Mouse (Mus musculus): ENCODE results near the gene Drc7.
"Not testable (repeated sequence)": the region's sequence is repeated elsewhere in the genome, so short reads cannot be mapped to it uniquely, and the experiment has no call there.

The Drc7 gene

DNA sequence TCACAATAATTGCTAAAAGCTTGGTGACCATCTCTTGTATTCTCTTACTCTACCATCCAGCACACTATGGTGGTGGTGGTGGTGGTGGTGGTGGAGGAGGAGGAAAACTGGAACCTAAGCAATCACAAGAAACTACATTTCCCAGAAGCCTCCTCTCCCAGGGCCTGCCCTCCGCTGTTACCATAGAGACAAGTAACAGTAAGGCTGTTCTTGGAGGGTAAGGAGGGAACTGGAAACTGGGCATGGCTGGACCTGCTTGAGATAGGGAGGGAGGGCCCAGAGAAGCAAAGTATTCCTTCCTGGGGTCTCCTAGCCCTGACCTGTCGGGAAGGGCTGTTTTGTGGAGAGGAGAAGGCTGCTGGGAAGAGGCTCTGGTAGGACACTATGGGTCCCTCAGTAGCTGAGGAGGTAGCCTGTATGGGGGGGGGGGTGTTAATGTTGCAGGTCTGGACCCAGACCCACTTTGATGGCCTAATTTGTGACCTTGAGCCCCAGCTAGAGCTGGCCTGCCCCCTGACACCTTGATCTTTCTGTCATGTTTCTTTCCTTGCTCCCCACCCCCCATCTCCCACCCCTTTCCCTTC lies at the start of gene Drc7:
TSS of gene Drc7 (plus strand) at position 177 of the 584 bp plus-strand sequence.
- in situ Hi-C loops (cut with MboI, MseI): no loop called here

DNA sequence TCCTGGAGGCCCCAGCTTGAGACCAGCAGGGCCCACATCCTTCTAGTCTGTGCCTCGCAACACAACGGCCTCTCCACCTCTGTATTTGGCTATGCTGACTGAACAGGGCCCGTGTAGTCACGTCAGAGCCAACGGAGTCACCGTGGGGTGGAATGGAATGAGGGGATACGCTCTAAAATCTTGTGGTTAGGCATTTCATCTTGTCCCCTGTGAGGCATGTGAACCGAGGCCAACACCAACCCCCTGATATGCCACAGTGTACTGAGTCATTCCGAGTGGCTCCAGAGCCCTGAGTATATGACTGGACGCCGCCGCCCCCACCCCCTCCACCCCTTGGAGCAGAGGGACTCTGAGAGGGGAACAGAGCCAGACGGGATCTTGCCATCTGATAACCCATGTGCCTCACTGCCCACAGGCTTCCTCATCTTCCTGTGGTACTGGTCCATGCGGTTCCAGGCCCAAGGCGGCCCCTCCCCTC lies 42.4 kb upstream of the Drc7 start:
- in situ Hi-C loops (cut with MboI, MseI): no loop called here

DNA sequence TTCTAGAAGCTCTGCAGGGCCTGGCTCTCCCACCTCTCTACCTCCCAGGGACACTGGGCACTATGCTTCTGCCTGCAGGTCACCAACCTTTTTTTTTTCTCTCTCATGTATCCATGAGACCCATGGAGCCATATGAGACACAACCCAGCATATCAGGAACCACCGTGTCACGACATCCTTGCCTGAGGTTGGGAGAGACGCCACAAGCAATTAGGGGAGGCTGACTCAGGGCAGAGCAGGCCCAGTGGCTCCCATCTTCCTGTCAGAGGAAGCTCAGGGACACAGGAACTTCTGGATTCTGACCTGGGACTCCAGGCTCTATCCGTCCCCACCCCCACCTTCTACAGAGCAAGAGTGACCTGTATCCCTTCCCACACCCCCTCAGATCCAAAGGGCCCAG lies 39.0 kb upstream of the Drc7 start:
- in situ Hi-C loops (cut with MboI, MseI): no loop called here

DNA sequence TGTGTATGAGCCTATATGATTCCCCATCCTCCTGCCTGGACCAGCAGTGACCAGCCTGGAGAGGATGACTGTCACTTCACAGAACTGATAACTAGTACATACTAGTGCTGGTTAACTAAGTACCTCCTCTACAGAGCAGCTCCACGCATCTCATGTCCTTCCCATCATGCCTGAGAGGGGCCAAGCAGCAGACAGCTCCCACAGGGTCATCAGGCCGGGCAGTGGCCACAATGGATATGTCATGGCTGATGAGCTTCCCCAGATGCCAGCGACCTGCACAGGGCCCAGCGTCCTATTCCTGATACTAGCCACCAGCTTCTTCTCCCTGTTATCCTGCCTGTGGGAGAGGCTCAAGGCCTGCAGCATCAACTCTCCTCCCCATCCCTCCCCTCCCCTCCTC lies 38.2 kb upstream of the Drc7 start:
- in situ Hi-C loops (cut with MboI, MseI): no loop called here

DNA sequence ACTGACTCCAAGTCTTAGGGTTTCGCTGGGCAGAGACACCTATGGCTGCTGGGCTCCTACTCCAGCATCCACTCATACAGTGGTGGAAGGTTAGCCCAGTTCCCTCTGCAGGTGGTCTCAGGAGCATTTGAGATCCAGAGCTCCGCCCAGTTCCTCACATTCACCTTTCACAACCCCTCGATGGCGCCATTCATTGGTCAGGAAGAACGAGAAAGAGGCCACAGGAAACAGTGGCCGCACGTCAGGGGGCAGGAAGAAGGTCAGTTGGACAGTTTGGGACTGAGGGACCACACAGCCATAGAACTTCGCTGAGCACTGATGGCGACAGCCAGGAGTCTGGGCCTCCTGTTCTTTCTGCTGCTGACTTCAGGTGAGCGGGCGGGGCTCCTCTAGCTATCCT lies 37.5 kb upstream of the Drc7 start, which contains the start of gene Adgrg3:
TSS of gene Adgrg3 (plus strand) at position 242 of the 400 bp plus-strand sequence.
- in situ Hi-C loops (cut with MboI, MseI): no loop called here

DNA sequence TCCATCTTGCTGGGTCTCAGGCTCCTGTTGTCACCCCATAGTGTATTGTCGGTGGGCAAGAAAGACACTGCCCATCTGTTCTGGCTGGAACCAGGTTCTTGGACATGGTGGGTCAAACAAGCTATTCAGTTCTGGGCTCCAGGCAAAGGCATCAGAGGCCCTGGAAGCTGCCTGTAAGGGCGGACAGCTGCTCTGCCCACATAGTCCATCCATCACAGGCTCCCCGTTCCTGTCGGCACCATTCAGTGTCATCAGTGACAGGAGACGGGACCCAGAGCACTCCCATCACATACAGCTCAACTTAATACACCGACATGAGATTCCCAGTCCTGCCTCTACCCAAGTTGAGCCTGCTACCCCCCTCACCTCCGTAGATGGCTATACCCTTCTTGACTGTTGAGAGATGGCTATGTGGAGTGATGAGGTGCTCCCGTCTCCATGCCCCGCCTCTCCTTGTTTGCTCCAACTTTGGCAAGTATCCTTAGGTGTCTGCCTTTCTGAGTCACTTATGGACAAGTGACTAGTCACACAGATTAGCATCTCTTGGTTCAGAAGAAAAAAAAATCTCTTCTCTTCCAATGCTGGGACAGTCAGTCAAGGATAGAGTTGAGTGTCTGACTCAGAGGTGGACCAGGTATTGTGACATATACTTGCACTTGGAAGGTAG lies 36.8 kb upstream of the Drc7 start:
- in situ Hi-C loops (cut with MboI, MseI): no loop called here

DNA sequence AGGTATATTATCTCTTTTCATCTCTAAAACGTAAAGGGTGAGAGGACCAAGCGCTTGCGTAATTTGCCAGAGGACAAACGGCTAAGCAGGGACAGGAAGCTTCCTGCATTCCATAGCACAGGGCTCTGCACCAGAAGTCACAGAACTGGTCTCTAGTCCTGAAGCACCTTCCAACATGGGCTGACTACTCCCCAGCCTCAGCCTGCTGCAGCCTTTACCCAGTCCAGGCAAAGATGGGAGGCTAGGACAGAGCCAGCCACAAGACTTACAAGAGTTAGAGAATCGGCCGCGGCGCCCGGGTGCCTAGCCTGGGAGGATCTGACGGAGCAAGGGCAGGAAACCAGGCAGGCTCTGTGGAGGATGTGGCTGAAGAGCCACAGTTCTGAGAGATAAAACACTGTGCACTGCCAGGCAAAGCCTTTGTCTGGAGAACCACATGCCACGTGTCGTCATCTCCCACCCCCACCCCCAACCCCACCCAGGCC lies 34.6 kb upstream of the Drc7 start:
- in situ Hi-C loops (cut with MboI, MseI): no loop called here

DNA sequence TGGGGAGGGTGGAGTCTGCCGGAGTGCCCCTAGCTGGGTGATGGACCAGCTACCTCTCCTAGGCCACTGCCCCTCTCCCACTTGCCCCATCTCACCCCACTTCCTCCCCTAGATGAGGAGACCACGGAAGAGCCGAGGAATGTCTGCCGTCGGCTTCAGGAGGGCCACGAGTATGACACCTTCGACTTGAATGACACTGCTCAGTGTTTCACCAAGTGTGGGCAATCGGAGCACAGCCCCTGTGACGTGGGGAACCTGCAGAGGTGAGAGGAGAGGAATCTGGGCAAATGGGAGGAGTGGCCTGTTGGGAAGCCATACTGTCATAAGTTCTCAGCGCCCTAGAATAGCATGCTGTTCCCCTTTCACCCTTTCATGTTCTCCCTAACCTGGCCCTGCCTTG lies 34.1 kb upstream of the Drc7 start:
- in situ Hi-C loops (cut with MboI, MseI): no loop called here

DNA sequence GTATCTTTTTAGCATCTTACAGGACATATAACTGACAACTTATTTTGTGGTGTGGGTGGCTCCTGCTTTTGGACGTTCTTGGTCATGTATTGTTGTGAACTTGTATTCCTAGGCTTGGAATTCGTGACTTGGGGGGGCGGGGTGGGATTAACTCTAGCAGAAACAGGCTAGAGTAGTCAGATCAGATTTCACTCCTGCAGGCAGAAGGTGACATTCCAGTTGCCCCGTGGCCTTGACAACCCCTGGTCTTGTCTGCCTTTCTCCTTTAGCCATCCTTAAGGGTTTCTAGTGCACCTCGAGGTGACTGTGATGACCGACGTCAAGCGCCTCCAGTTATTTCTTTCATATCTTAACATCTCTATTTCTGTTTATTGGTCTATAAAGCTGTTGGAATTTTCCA lies 31.7 kb upstream of the Drc7 start:
- in situ Hi-C loops (cut with MboI, MseI): no loop called here

DNA sequence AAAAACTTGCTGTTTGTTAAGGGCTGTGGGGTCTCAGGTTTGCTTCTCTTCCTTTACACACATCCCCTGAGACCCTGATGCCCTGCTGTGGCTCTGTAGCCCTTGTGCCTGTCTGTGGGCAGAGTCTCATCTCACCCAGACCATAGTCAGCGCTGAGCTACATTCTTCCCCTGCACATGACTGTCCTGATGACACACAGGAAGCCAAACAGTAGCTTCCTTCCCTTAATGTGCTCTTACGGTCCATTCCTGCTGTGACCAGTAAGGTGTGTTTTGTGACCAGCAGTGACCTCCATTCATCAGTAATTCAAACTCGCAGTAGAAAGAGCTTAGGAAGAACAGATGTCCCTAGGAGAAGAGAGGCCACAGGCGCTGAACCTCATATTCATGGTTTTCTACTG lies 30.5 kb upstream of the Drc7 start:
- in situ Hi-C loops (cut with MboI, MseI): no loop called here

DNA sequence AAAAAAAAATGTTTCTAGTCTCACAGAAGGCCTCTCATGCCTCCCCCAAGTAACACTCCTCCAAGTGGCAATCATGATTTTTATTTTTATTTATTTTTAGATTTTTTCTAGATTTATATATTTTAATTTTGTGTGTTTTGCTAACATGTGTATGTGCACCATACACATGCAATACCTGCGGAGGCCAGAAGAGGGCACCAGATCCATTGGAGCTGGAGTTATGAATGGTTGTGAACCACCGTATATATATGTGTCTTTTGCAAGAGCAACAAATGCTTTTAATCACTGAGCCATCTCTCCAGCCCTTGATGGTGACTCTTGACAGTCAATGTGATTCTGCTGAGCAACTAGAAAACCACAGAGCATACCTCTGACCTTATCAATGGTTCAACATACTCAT lies 29.5 kb upstream of the Drc7 start:
- in situ Hi-C loops (cut with MboI, MseI): no loop called here

DNA sequence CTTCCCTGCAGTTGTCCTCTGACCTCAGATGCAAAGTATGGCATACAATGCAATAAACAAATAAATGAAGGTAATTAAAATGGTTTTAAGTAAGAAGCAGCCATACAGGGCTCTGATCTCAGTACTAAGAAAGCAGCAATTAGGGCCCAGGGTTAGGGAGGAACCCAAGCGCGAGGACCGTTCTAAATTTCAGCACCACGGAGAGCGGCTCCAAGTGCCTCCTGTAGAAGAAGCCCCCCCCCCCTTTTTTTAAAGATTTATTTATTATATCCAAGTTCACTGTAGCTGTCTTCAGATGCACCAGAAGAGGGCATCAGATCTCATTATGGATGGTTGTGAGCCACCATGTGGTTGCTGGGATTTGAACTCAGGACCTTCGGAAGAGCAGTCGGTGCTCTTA lies 26.5 kb upstream of the Drc7 start:
- in situ Hi-C loops (cut with MboI, MseI): not testable (repeated sequence)

DNA sequence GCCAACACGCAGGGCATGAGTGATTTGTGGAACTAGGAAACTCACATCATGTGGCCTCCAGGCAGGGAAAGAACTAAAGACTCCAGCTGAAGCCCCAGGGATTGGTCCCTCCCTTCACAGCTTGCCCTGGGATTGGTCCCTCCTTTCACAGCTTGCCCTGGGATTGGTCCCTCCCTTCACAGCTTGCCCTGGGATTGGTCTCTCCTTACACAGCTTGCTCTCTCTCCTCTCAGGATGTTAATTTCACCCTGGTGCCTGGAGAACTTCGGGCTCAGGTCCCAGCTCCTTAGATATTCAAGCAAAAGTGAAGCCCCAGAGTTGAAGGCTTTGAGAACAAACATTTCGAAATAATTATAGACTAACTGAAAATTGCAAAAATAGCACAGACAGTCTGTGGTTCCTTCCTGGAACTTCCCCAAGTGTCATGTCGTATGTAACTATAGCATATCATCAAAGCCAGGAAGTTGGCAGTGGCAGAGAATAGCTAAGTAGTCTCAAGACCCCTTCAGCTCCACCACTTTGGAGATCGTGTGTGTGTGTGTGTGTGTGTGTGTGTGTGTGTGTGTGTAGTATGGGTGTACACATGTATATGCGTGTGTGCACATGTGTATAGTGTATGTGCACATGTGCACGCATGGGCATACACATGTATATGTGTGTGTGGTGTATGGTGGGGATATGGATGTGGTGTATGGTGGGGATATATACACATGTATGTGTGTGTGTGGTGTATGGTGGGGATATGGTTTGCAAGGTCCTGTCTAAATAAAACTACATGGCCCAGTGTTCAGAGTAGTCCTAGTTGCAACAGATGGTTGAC lies 17.6 kb upstream of the Drc7 start:
- in situ Hi-C loops (cut with MboI, MseI): no loop called here

DNA sequence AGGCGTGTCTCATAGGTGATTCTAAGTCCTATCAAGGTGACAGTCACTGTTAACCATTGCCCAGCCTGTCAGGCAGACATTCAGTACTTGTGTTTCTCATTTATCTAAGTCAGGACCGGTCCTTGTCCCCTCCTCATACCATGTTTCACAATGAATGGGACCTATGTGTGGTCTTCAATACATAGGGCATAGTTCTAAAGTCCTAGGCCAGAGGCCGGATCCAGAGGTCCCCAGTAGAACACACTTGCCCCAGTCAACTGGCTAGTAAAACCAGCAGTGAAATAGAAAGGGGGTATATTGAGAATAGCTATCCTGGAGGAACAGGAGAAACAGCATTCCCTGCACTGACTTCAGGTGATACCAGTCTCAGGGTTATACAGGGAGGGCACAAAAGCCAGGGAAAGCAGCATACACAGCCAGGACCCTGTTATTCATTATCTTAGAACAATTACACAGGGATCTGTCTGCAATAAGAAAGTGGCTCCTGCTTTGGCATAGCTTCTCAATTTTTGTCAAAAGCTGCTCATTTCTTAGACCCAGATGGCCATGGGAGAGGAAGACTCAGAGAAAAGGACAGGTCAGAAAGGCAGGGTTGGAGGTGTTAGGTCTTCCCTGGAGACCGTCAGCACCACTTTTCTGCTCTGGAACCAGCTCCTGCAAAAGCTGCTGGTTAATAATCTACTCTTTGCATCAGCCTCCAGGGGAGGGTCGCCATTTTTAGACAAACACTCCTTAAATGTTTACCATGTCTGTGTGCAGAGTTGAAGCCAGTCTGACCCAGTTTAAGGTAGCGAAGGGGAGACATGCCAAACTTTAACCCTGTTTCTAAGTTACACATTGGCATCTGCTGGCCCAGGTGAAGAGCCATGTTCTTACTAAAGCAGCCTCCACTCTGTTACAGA lies 12.8 kb upstream of the Drc7 start:
- in situ Hi-C loops (cut with MboI, MseI): no loop called here

DNA sequence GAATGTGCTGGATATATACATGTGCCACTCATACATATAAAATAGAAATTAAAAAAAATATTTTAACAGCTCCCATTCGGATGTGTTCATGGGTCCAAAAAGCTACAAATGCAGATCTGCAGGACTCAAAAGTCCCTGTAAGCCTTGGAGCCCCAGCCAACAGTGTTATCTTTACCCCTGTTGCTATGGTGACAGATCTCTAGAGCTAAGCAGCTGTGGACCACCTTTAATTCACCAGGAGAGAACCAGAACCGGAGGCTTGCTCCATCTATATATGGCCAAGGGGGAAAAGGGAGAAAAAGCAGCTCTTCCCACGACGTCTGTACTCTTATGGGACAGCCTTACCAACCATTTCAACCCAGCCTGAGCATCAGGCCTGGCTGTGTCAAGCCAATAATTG lies 10.1 kb upstream of the Drc7 start:
- in situ Hi-C loops (cut with MboI, MseI): no loop called here

DNA sequence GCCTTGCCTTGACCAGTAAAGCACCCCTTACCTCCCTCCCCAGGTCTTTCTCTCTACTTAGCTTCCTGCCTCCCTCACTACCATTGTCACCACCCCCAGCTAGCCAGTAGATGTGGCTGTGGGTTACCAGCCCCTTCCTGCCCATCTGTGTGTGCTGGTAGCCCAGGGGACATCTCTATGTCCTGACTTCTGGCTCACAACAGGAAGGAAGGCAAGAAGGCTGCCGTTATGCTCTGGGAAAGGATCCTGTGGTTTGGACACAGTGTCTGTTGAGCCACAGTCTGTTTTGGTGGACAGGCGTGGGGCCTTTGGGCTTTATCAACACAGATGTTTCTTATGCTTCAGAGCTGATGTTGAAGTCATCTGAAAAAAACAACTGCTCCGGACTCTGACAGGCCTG lies 7.9 kb upstream of the Drc7 start:
- in situ Hi-C loops (cut with MboI, MseI): no loop called here

DNA sequence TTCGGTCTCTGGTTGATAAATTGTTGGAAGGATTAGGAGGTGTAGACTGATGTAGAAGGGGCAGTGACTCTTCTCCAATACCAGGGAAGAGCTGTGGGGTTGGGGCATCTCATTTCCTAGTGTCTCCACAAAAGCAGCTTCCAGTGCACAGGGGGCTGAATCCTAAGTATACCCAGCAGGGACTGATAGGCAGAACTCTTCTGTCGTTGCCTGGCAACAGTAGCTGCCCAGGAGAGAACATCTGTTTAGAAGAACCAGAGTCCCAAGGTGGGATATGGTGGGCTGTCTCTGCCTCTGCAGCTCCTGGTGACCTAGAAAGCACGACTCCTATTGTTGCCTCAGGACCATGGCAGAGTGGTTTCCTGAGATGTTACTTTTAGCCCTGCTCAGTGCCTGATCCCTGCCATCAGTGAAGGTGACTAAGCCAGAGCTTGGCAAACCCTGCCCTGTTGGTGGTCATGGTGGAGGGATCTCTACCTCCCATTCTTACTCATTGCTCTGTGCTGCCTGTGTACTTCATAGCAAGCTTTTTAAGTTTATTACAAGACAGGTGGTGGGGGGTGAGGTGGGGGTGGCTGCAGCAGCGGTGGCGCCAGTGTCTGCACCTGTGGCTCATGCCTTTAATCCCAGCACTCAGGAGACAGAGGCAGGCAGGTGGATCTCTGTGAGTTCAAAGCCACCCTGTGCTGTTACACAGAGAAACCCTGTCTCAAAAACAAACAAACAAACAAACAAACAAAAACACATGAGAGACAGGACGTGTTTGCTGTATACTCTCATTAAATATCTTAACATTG lies 6.8 kb upstream of the Drc7 start:
- in situ Hi-C loops (cut with MboI, MseI): no loop called here

DNA sequence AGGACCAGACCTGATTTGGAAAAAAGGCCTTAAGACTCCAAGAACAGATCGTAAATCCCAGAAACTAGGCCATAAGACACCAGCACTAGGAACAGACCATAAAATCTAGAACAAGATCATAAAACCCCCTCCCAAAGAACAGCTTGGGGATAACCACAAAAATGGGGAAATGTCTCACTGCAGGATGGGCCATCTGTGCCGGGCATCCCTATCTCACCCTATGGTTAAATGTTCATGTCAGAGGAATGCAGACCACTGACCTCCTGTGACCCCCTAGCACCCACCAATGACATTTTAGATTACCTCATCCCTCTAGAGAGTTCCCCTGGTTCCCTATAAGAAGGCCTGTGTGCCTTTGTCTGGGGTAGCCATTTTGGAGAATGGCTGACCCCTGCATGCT lies 5.3 kb upstream of the Drc7 start:
- in situ Hi-C loops (cut with MboI, MseI): no loop called here

DNA sequence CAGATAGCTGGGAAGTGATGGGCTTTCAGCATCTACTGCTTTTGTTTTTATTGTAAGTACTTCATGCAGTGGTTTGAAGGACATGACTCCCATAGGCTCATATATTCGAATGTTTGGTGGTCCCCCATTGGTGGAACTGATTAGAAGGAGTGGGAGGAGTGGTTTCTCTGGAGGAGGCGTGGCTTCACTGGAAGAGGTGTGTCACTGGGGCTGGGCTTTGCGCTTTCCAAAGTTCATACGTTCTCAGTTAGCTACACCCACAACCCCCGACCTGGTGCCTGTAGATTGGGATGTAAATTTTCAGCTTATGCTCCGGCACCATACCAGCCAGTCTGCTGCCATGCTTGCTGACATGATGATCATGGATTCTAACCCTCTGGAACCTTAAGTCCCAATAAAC lies 465 bp upstream of the Drc7 start:
- in situ Hi-C loops (cut with MboI, MseI): no loop called here

DNA sequence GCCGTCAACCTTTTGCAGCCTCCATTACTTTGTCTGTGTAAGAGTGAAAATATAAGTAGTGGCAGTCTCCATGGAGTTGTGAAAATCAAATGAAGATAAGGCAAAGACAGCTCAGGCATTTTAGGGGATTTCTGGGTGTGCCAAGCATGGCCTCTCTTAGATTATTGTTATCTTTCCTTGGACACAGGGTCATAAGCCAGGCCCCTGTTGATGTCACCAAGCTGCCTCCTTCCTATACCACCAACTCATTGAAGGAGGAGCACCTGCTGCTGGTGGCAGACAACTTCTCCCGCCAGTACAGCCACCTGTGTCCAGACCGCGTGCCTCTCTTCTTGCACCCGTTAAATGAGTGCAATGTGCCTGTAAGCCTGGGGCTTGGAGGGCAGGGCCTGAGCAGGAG lies 1.5 kb downstream of the Drc7 start:
- in situ Hi-C loops (cut with MboI, MseI): no loop called here

DNA sequence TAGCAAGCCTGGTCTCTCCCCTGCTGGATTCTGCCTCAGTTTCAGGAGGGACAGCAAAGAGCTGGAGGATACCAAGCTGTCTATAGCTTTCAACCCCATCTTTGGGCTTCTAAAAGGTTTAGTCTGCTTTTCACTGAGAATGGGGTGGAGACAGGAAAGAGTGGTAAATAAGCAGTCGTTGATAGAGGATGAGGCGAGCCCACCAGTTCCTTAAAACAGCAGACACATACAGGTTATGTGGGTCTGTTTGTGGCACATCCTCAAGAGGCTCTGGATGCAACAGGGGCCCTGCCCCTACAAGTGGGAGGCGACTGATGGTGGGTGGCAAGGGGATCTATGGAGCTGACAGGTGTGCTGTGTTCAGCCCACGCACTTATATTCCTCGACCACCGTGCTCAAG lies 3.8 kb downstream of the Drc7 start:
- in situ Hi-C loops (cut with MboI, MseI): no loop called here

Data from T-helper 1 cell (primary cell).